Mouse (Mus musculus) spleen, adult 12 weeks (tissue): Measurements from ENCODE around the gene Ccdc134.

ENCODE experiments used
- DNase-seq: peaks from one replicate; pipeline ENCODE4 v3.0.0; 2022; ENCODE audit warnings: low spot score

Ccdc134 gene

DNA sequence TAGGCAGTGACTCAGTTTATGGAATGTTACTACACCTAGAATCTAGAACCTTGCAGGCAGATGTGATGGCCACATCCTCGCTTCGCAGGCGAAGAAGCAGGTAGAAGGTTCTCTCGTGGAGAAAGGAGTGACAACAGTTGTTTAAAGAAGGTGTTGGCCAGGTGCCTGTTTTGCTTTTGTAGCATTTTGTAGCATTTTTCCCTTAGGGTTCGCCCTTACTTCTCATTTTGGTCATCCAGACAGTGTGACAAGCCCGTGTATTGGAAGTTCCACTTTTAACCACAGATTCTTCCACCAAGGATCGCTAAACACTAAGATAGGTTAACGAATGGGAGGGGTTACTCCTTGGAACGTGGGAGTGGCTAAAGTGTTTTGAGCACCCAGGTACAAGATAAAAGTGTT is 20.8 kb downstream of the Ccdc134 start:
- peak; percentile 25 for DNase-seq

DNA sequence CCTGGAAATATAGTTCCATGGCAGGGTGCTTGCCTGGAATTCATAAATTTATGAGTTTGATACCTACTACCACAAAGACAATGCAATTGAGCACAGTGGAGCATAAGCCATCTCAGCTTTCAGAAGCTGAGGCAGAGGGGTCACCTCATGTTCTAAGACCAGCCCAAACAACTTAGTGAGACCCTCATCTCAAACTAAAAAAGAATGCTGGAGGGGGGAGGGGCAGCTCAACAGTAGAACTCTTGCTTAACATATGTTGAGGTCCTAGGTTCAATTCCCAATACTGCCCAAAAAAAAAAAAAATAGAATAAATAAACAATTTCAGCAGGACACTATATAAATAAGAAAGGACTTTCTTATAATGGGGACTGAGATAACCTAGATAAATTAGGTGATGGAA is 22.3 kb downstream of the Ccdc134 start:
- DNase-seq = no peak

DNA sequence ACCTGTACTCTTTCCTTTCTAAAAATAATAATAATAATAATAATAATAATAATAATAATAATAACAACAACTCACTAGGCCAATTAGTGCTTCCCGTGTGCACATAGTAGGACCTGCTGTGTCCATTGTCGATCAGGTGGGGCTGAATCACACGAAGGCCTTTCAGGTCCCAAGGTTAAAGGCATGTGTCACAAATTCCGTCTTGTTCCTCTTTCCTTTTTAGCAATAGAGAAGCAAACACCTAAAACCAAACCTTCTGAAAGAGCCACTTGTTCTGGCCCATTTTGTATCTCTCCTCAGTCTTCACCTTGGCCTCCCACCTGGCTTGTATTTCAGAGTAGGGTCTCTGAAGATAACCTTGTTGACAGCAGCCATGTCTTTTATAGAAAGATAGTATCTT is 23.5 kb downstream of the Ccdc134 start:
- no peak for DNase-seq

DNA sequence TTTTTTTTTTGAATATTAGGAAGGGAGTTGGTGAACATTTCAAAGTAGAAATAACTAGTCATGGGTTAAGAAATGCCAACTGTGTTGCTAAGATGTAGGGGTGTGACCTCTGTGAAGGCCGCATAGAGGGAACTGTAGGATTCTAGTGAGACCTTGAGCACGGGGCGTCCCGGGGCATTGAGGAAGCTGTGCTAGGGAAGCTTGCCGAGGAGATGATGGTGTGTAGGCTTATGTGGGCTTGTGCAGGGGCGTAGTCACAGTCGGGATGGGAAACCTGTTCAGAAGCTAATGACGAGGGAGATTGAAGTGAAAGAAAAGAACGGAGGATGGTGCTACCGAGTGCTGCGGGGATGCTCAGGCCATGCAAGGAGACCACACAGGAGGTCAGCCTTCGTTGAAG is 24.3 kb downstream of the Ccdc134 start:
- DNase-seq = no peak

DNA sequence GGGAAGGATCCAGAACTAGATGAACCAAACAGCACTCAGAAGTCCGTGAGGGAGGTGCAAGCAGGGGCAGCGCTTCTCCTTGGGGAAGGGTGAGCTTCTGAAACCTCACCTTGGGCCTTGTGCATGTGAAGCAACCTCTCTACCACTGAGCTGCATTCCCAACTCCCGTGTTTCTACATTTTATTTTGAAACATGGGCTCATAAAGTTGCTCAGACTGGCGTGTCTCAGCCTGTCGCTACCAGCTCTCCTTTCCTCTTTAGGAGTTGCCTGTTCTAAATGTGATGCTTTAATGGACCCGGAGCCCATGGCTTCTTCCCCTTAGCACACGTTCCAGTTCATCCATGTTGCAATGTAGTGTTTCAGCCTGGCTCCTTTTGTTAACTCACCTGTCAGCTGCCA is 24.7 kb downstream of the Ccdc134 start:
- no peak for DNase-seq

DNA sequence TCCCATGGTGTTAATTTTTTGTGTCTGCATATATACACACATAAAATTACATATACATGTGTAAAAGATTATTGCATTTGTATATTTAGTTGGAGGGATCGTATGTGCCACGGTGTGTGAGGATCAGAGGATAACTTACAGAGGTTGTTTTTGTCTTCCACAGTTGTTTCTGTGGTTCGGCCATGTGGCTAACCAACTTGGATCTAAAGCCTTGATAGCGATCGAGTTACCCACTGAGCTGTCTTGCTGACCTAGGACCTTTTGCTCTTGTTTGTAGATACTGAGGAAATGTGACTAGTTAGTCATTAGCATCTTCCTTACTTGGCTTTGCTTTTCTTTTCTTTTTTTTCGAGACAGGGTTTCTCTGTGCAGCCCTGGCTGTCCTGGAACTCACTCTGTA is 28.6 kb downstream of the Ccdc134 start:
- DNase-seq = no peak

DNA sequence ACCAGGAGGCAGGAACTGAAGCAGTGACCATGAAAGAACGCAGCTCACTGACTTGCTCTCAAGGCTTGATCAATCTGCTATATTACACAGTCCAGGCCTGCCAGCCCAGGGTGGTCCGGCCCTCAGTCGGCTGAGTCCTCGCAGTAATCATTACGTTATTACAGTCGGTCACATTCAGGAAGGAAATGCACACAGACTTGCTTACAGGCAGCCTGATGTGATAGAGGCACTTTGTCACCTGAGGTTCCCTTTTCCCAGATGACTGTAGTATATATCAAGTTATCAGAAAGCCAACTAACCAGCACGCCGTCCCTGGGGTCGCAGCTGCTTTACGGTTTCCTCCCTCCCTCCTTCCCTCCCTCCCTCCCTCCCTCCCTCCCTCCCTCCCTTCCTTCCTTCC is 29.2 kb downstream of the Ccdc134 start:
- DNase-seq = no peak

DNA sequence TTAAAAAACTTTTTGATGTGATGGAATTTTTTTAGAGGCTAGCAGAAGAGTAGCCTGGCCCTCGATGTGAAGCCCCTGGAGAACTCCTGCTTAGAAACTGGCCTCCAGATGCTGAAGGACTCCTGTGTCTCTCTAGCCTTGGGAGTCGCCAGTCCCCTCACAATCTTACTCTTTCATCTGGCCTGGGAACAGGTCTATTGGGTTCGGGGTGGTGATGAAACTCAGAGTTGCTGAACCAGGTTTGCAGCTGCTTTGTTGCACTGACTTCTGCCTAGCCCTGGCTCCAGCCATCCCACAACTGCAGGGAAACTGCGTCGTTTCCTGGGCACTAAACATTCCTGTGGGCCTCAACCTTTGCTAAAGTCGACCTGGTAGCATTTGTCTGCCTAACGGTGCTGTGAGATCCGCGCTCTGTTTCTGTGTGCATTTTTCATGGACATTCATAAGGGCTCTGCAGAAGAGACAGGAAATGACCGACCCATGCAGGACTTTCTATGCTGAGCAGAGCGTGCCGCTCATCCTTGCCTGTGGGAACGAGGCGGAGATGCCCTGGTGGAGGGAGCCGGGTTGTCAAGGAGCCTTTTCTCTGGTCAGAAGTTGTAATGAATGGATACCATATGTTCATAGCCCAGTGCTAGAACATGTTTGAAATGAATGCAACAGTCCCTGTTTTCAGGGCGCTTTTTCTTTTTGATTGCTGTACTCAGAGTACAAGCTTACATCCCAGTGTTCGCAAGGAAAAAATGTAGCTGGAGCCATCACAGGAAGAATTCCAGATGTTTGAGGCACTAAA is 30.7 kb downstream of the Ccdc134 start:
- DNase-seq = no peak

DNA sequence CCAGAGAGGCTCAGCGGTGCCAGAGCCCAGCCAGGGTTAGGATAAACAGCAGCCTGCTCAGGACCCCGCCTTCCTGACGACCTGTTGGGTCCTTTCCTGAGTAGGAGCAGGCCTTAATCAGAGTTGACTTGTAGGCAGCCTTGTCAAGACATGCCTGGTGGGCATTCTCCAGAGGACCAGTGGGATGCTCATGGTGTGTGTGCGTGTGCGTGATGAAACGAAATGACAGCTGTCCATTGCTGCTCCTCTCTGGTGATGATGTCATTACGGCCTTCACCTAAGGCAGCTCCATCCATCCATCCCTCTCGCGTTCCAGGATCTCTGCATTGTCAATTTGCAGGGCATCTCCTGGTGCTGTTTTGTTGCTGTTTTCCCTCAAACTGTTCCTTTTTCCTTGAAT is 31.7 kb downstream of the Ccdc134 start:
- no peak for DNase-seq

DNA sequence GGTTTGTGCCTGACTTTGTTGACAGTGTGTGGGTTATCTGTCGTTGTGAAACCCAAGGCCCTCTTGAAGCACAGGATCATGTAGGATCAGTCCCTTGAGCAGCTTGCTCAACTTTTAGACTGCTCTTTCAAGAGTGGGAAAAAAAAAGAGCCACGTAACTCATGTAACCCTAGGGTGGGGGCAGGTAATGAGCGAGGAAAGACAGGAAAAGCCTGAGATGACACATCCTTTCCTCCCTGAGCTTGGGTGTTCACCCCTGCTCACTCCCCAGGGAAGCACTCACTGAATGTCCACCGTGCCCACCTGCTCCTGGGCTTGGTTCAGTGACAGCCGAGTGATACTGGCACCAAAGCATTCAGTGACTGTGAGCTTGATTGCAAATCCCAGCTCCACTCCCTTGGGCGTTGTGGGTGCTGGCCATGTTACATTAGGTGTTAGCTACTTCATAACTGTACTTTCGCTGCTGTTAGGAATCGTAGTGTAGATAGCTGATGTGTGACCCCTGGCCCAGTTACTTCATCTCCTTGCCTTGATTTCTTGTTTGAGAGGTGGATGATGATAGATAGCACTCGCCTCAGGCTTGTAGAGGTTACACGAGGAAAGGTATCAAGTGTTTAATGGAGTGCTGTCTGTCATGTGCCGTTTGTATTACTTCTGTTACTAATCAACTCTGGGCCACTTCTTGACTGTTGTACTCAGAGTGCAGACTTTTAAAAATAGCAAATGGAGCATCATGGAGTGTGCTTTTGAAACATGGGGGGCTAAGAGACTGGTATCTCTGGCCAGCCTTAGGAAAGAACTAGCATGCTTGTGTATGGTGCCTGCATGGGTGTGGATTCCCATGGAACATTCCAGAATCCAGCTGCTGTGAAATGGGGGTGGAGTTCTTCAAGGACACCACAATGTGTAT is 33.3 kb downstream of the Ccdc134 start:
- no peak for DNase-seq

DNA sequence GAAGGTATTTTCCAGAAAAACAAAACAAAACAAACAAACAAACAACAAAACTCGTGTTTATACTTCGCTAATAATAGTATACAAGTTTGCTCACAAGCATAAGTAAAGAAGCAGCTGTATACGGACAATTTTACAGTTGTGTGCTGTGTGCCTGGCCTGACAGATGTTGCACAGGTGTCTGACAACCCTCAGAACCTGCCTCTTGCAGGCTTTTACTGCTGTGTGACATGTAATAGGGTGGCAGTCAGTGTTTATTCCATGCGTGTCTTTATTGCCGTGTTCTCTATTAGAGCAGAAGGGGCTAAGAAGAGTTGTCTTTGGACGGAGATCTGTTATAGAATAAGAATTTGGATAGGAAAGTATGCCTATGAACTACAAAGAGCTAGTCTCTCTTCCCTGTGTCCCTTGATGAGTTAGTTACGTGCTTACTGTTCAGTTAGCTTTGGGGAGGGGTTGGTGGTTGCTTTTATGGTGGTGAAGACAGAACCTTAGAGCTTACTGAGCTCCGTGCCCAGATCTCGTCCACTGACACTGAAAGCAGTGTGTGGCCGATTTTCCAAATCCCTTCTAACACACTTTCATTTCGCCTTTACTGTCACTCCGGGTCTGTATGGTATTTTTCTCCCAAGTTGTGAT is 34.4 kb downstream of the Ccdc134 start:
- no peak for DNase-seq

DNA sequence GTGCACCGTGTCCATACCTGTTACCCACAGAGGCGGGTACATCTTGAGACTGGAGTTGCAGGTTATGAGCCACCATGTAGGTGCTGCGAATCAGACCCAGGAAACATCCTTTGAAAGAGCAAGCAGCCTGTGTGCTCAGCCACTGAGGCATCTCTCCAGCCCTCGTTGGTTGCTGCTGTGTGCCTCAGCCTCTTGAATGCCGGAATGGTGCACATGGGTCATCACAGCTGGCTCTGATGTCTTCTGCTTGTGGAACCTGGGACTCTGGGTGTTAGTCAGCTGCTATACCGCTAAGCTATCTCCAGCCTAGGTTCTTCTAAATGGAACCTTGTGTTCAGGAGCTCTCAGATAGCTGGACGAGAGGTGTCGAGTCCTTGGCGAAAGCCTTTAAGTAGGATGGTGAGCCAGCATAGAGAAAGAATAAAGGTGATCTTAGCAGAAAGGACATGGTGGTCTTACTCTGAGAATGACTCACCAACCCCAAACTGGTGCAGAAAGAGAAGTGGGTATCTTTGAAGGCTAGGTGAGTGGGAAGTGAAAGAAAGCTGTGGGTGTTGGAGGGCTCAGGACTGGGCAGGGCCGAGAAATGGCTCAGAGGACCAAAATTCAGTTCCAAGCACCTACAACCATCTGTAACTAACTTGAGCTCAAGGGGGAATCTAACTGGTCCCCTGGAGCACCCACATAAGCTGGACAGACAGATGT is 35.8 kb downstream of the Ccdc134 start:
- no peak for DNase-seq

DNA sequence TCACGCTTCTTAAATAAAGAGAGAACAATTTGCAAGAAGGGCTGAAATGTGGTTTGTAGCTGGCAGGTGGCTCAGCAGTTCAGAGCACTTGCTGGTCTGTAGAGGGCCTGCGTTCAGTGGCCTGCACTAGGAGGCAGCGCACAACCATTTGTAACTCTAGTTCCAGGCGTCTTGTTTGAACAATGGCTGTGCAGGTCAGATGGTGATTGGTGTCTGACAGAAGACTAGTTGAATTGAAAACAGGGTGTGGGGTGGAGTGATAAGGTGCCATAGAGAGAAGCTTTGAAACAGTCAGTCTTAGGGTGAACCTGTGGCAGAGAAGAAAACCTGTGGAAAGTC is 36.3 kb downstream of the Ccdc134 start:
- DNase-seq = no peak

DNA sequence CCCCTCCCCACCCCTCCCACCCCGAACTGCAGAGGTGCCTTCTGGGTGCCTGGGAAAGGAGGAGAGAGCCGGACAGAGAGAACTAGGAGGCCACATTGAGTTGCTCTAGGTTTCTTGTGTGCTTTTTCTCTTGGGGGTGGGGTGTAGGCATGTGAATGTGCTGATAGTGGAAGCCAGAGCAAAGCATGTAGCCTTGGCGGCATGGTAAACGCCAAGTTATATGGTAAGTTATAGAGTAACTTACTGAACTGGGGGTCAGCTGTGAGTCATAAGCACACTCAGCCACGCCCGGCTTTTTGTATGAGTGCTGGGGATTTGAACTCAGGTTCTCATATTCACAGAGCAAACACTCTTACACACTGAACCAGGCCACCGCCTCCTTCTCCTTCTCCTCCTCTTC is 36.8 kb downstream of the Ccdc134 start:
- no peak for DNase-seq

DNA sequence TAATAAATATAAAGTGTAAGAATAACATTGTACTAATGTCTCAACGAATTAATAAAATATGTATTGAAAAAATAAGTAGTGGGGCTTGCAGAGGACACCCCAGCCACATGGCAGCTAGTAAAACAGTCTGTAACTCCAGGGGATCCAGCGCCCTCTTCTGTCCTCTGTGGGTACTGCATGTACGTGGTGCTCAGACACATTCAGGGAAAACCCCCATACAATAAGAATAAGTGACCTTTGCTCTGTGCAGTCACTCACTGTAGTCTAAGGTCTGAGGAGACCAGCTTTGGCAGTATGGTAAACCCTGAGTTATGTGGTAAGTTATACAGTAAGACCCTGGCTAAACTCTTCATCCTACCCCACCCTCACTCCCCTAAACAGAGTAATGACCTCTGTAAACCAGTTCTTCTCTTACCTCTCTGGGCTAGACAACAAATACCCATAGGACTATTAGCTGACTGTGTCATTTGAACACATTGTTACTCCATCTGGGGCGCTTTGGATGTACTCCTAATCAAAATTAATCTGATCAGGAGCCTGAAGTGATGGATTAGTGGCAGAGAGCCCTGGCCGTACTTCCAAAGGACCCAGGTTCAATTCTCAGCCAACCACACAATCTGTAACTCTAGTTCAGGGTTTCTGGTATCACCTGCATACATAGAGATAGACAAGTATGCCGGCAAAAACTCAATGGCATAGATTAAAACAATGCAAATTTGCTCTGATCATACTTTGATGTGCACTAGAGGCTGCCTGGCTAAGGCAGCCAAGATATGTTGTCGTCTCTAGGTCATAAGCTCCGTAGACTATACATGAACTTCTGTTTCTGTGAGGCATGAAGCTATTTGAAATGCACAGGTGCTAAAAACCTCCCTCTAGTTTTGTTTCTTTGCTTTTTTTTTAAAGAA is 37.9 kb downstream of the Ccdc134 start:
- peak; percentile 83 for DNase-seq

DNA sequence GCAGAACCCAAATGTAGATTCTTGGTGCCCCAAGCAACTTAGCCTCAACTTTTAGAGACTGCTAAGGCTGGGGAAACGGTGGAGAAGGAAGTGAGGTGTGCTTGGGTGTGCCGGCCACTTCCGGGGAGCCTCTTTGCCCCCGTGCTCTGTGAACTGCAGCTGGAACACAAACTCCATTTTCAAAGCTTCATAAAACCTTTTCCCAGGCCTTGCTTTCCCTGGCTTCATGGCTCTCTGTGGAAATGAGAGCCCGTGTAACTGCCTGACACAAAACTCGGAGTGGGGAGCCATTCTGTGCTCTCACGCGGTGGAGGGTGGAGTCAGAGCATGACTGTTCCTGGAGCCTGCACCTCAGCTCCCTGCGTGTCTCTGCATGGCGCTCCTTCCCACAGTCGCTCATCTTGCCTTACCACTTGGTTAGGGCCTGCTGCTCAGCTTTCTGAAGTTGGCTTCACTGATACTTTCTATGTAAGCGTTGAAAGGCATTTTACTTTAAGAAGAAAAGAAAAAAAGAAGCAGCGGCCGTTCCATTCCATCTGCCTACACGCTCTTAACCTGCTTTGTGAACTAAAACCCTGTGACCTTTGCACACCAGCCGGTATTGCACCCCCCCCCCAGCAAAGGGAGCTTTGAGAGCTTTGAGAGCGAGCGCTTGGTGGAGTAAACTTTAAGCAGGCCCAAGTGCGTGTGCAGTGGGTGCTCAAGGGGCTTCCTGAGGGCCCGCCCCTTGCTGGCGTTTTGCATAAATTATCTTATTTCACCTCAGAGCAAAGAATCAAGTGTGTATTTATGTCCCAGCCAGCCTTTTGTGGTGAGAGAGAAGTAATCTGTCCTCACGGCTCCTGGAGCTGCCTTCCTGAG is 38.7 kb downstream of the Ccdc134 start:
- peak; percentile 51 for DNase-seq

DNA sequence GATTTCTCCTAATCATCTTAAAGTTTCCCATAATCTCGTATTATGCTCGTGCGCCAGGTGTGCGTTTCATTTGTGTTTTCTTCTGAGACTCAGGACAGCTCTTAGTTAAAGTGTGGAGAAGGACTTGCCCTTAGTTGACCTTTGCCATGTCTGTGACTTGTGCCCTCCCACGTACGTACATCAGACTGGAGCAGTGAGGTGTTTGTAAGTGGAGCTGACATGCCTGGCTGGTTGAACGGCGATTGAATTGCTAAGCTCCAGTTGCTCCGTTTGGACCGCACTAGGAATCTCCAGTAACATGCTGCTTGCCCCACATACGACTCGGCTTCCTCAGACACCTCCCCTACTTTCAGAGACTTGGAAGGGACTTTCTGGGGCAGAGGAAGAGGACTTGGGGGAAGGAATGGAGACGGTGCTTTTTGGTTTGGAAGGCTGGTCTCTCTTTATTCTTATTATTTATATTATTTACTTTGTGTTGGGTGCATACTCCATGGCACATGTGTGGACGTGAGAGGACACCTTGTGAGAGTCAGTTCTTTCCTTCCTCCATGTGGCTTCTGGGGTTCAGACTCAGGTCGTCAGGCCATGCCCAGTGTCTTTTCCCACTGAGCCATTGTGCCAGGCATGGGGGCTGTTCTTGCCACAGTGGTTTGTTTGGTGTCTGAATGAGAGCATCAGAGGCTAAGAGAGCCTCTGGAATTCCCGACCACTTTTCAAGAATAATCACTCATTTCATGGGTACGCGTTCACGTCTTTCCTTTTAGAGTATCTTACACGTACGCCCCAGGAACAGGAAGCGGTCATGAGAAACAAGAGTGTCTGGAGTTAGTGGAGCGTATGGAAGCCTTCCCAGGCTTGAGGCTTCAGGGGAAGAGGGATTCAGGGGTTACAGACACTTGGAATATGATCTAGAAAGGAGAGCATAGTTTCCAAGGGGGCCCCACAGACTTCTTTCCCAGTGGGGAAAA is 39.8 kb downstream of the Ccdc134 start:
- DNase-seq = no peak

DNA sequence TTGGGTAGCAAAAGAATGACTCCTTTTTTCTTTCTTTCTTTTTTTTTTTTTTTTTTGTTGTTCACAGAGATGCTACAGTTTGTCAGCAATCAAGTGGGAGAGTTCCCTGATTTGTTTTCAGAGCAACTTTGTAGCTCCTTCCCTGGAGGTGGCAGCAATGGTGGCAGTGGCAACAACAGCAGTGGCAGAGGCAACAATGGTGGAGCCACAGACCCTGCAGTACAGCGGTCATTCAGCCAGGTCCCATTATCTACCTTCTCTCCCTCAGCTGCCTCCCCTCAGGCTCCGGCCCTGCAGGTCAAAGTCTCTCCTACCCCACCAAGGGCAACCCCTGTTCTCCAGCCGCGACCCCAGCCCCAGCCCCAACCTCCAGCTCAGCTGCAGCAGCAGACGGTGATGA is 41.9 kb downstream of the Ccdc134 start:
- no peak for DNase-seq
